Mouse (Mus musculus): ENCODE measurements around the gene Rbp3.

- TF ChIP-seq CTCF (conservative IDR thresholded peaks at IDR 0.05 in 1 of 2, IDR thresholded peaks at IDR 0.05 in 1 of 2; ENCODE audit: low read depth in 2 of 2, low read length in 2 of 2) (no peak), POLR2A (IDR thresholded peaks at IDR 0.05; ENCODE audit: low read depth, low read length) (no peak), HCFC1 (IDR thresholded peaks at IDR 0.05; ENCODE audit: low read depth, low read length) (no peak), E2F4 (IDR thresholded peaks at IDR 0.05; ENCODE audit: insufficient replicate concordance, low read depth, low read length) (no peak), ZC3H11A (IDR thresholded peaks at IDR 0.05; ENCODE audit: low read depth, low read length) (no peak), NELFE (IDR thresholded peaks at IDR 0.05; ENCODE audit: low read depth, low read length) (no peak), MAX (IDR thresholded peaks at IDR 0.05; ENCODE audit: low read length) (no peak), MAFK (IDR thresholded peaks at IDR 0.05; ENCODE audit: insufficient replicate concordance, low read length) (no peak), POLR2AphosphoS2 (IDR thresholded peaks at IDR 0.05; ENCODE audit: low read depth, low read length) (no peak), CHD1 (IDR thresholded peaks at IDR 0.05; ENCODE audit: low read depth, low read length) (no peak), EP300 (IDR thresholded peaks at IDR 0.05; ENCODE audit: low read length) (no peak), JUND (conservative IDR thresholded peaks at IDR 0.05; ENCODE audit: low read depth, low read length) (no peak), USF2 (conservative IDR thresholded peaks at IDR 0.05; ENCODE audit: low read depth, low read length) (no peak), UBTF (IDR thresholded peaks at IDR 0.05; ENCODE audit: low read depth, low read length) (no peak)
These were observed 39.6 kb upstream of the Rbp3 start for GRCm38 (mm10) chr14:33914206-33914605.

All from CH12.LX (cell line).